Mouse (Mus musculus) thymus, adult 18-20 months (tissue): ENCODE measurements around the gene Bpifa5.
A peak's percentile ranks its signal among the peaks of the same experiment; 100 is the strongest.

Source experiments
- DNase-seq, 2 experiments: peaks; one replicate each; pipeline ENCODE4 v3.0.0; 2022; ENCODE audit warnings: mixed read lengths in 2 of 2

Bpifa5 gene

GRCm38 (mm10) chr2:154211121-154211520, 48.7 kb downstream of the Bpifa5 start:
- DNase-seq = no peak

DNA sequence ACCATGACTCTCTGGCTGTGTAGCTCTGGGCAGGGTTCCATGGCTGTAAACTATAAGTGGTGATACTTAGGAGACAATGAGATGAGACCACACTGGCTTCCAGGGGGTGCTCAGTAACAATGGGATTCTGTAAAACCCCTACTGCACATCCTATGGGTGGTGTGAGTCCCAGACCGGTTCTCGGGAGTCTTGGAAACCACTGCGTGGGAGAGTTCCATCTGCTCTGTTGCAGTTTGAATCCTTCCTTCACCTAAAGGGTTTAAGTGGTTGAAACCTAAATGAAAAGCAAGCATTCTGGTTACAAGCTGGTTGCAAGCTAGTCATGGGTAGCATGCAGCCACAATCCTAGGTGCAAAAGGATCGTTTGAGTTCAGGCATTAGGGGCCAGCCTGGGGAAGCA, 49.5 kb downstream of the Bpifa5 start:
- DNase-seq = no peak

DNA sequence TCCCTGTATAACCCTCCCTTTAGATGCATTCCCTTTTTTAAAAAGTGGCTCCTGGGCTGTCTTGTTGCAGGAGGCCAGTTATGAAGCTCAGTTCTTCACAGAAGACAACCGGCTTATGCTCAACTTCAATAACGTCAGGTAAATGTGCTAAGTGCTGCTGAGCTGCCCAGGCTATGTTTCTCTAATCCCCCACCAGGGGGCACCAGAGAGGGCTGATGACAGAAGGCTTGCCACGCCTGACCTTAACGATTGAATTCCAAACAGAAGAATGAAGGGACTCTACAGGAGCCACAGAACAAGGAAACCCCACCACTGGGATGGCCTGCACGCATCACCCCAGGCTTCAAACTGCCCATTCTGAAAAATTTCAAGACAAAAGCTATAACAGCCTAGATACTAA, 52.8 kb downstream of the Bpifa5 start:
- peak; percentile 10 to 11 for DNase-seq
